Mouse (Mus musculus): Measurements from ENCODE around the gene Nell2. TPM values are rescaled to one million over a fixed set of nuclear protein-coding genes. Genes with fewer than 3 reads are reported as not detected.

The Nell2 gene
- polyA plus RNA-seq, 1 experiment, result 0.62 TPM

- Histone ChIP-seq H3K79me3 (ENCODE audit: low read depth) (no peaks in the 10 kb centered on the region), H3ac (ENCODE audit: control insufficient read depth, insufficient read length, low read depth) (no peak overlapping the region)
- TF ChIP-seq CEBPB (IDR thresholded peaks at IDR 0.05; ENCODE audit: low read depth), result no peak
- no peak for TF ChIP-seq MYOD1 (IDR thresholded peaks at IDR 0.05; ENCODE audit: control insufficient read depth, insufficient read length, low read depth)
- TF ChIP-seq FOSL1 (IDR thresholded peaks at IDR 0.05; ENCODE audit: insufficient read depth, low read length, poor library complexity, severe bottlenecking), result no peak
- no peak for TF ChIP-seq USF1 (IDR thresholded peaks at IDR 0.05; ENCODE audit: low read depth)
- no peak for TF ChIP-seq CTCF (IDR thresholded peaks at IDR 0.05; ENCODE audit: control insufficient read depth, insufficient read depth, insufficient read length)
- no peak for TF ChIP-seq MYOG (IDR thresholded peaks at IDR 0.05; ENCODE audit: control insufficient read depth, extremely low read depth, insufficient read length)
- TF ChIP-seq MAX (IDR thresholded peaks at IDR 0.05), result no peak
These were observed 498.9 kb downstream of the Nell2 start for GRCm38 (mm10) chr15:95029487-95029875.

GRCm38 (mm10) chr15:95028862-95029486, 499.4 kb downstream of the Nell2 start:
- TF ChIP-seq CEBPB (IDR thresholded peaks at IDR 0.05; ENCODE audit: low read depth) (no peak), MAX (IDR thresholded peaks at IDR 0.05) (no peak), MYOG (IDR thresholded peaks at IDR 0.05; ENCODE audit: control insufficient read depth, extremely low read depth, insufficient read length) (no peak), FOSL1 (IDR thresholded peaks at IDR 0.05; ENCODE audit: insufficient read depth, low read length, poor library complexity, severe bottlenecking) (no peak), CTCF (IDR thresholded peaks at IDR 0.05; ENCODE audit: control insufficient read depth, insufficient read depth, insufficient read length) (no peak), USF1 (IDR thresholded peaks at IDR 0.05; ENCODE audit: low read depth) (no peak), MYOD1 (IDR thresholded peaks at IDR 0.05; ENCODE audit: control insufficient read depth, insufficient read length, low read depth) (no peak)
- H3ac ChIP-seq (ENCODE audit: control insufficient read depth, insufficient read length, low read depth), result no peak overlapping the region
- no peaks in the 10 kb centered on the region for H3K36me3 ChIP-seq (ENCODE audit: control insufficient read depth, insufficient read depth)
- H3K27me3 ChIP-seq (ENCODE audit: control insufficient read depth, insufficient read depth, insufficient read length), result no peaks in the 10 kb centered on the region
- H3K79me2 ChIP-seq (ENCODE audit: control insufficient read depth, insufficient read depth), result no peaks in the 10 kb centered on the region
- no peaks in the 10 kb centered on the region for H3K79me3 ChIP-seq (ENCODE audit: low read depth)
- no peak overlapping the region for H3K4me3 ChIP-seq (ENCODE audit: insufficient read depth, poor library complexity, severe bottlenecking)

More at GRCm38 (mm10) chr15:95029487-95029875, 498.9 kb downstream of the Nell2 start:
- no peak overlapping the region for H3K4me3 ChIP-seq (ENCODE audit: insufficient read depth, poor library complexity, severe bottlenecking)
- no peaks in the 10 kb centered on the region for H3K79me2 ChIP-seq (ENCODE audit: control insufficient read depth, insufficient read depth)
- H3K36me3 ChIP-seq (ENCODE audit: control insufficient read depth, insufficient read depth), result no peaks in the 10 kb centered on the region
- H3K27me3 ChIP-seq (ENCODE audit: control insufficient read depth, insufficient read depth, insufficient read length), result no peaks in the 10 kb centered on the region

Other genes starting within 250 kb of the Nell2 start
- not detected for gene Dbx2, start 127.4 kb upstream of the Nell2 start, polyA plus RNA-seq (2012; fragmentation: generic; extraction: Trizol)